Mouse (Mus musculus): ENCODE results near the gene Foxn3. TPM values are rescaled to one million over a fixed set of nuclear protein-coding genes. Genes with fewer than 3 reads are reported as not detected.
A peak's percentile ranks its signal among the peaks of the same experiment; 100 is the strongest.

Gene Foxn3
- 28.0 and 35.7 TPM in 2 replicates for polyA plus RNA-seq (2012; rRNA removed)

DNA sequence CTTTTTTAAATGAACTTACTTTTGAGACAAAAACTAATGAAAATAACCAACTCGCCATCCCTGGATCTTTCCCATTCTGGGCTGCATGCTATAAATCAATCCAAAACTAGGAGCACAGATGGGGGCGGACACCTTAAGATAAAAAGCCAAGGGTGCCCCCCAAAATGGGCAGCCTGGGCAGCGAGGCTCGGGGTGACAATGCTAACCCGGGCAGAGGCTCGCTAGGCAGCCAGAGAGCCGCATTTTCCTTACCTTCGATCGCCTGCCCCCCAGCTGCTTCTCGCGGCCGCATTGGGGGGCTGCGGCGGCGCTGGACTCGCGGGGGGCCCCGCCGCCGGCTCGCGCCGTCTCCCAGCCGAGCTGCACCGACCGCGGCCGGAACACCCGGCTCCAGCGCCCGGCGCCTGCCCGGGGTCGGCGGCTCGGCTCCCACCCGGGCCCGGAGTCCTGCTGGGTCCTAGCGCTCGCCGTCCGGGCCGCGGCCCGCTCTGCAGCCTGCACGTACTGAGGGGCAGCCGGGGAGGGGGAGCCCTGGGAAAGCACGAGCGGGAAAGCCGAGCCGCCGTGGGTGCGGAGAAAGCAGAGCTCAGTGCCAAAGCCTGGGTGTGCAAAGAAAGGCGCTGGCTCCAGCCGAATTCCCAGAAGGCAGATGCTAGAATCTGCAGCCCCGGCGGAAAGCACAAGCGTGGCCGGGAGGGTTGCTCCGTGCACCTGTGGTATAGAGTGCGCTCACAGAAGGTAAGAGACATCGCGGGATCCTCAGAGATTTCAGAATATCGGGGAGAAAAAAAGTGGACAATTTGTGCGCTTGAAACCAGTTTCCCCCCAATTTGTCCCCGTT lies at the start of gene Foxn3:
Gene Foxn3 (minus strand): TSS at position 364 of the 841 bp plus-strand sequence.
- TF ChIP-seq POLR2A (IDR thresholded peaks at IDR 0.05; ENCODE audit: borderline replicate concordance, extremely low read depth, insufficient read depth, insufficient read length, poor library complexity, severe bottlenecking) (peak; percentile 71; the same call in 1 of the 2 replicates), CTCF (IDR thresholded peaks at IDR 0.05; ENCODE audit: borderline replicate concordance, extremely low read depth, insufficient read depth, insufficient read length) (no peak)
- peak; percentile 94 for DNase-seq (ENCODE audit: low read depth)

DNA sequence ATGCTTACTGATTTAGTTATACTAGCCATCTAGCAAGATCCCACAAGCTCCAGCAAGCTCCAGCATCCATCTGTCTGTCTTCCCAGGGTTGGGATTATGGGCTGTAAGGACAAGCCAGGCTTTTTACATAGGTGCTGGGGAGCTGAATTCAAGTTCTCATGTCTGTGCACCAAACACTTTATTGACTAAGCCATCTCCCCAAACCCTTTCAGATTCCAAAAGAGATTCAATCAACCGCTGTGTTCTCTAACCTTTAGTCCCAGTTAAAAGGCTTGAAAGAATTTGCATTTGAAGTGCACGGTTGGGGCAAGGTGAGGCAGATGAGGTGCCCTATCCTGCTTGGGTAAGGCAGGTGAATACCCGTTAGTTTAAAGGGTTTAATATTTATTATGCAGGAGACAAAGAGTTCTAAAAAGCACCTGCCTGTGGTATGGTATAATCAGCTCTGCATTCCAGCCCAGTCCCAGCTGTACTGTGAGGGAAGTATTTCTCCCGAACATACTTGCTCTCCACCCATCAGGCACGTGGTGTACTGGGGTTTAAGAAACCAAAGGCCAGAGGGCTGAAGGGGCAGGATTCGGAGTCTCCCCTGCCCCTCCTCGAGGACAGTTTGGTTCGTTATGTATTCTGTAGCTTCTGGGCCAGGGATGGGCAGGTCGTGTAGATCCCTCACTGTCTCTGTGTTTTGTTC lies 48.9 kb upstream of the Foxn3 start:
- no peak for DNase-seq (ENCODE audit: low read depth)
- TF ChIP-seq POLR2A (IDR thresholded peaks at IDR 0.05; ENCODE audit: borderline replicate concordance, extremely low read depth, insufficient read depth, insufficient read length, poor library complexity, severe bottlenecking): no peak
- TF ChIP-seq CTCF (IDR thresholded peaks at IDR 0.05; ENCODE audit: borderline replicate concordance, extremely low read depth, insufficient read depth, insufficient read length): no peak

DNA sequence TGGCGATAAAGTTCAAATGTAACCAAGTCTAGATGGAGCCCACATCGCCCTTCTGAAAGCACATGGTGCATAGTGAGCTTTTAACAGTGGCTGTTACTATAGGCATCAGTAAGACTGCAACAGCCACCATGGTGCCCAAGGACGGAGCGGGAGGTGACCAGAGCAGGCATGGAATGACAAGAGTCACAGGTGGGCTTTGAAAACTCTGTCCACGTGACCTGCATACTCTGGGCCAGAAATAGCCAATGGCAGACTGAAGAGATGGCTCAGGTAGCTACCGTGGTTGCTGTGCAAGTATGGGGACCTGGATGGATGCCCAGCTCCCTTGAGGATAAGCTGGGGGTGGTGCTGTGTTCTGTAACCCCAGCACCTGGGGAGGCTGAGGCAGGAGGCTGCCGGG lies 47.5 kb upstream of the Foxn3 start:
- TF ChIP-seq POLR2A (IDR thresholded peaks at IDR 0.05; ENCODE audit: borderline replicate concordance, extremely low read depth, insufficient read depth, insufficient read length, poor library complexity, severe bottlenecking): no peak
- TF ChIP-seq CTCF (IDR thresholded peaks at IDR 0.05; ENCODE audit: borderline replicate concordance, extremely low read depth, insufficient read depth, insufficient read length): no peak
- DNase-seq (ENCODE audit: low read depth): no peak

DNA sequence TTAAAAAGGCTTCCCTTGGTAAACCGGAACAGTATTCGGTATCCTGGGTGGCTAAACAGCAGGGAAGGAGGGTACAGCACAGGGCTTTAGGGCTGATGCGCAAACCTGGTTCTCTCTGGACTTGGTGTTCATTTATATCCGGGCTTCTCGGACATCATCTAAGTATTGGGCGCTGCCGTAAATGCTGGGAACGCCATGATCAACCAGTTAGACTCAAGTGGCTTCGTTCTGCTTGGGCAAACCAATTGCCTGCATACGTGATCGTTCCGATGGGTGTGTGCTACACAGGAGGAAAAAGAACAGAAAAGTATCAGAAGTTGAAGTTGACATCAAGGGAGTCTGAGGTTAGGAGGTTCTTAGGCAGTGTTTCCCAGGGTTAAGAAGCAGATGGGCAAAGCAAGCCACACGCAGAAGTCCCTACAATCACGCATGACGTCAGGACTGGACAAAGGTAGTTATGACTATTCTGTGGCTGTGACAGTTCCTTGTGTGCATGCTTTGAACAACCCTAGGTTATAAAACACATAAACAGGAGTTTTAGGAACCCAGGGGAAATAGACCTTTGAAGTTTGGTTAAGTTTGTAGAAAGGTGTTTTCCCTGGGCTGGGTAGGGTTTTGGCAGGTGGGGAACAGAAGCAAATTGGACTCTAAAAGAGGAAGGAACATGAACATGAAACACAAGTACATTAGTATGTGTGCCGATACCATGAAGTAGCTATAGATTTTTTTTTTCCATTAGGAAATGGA lies 46.9 kb upstream of the Foxn3 start:
- DNase-seq (ENCODE audit: low read depth): no peak
- TF ChIP-seq CTCF (IDR thresholded peaks at IDR 0.05; ENCODE audit: borderline replicate concordance, extremely low read depth, insufficient read depth, insufficient read length) (no peak), POLR2A (IDR thresholded peaks at IDR 0.05; ENCODE audit: borderline replicate concordance, extremely low read depth, insufficient read depth, insufficient read length, poor library complexity, severe bottlenecking) (no peak)

DNA sequence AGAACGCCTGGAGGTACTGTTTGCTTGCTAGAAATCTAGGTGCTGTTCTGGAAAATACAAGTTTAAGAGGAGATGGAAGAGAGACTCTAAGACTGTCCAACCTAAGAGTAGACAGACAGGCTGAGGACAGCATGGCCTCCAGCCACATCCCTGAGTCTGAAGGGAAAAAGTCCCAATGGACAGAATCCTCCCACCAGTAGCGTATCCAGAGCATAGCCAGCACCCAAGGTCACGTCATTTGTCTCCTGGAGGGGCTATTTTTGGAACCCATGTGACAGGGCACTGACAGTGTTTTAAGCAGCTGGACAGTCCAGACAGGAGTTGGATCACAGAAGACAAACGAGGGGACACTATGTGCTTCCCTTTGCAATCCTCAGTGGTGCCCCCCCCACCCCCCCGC lies 46.3 kb upstream of the Foxn3 start:
- no peak for DNase-seq (ENCODE audit: low read depth)
- TF ChIP-seq CTCF (IDR thresholded peaks at IDR 0.05; ENCODE audit: borderline replicate concordance, extremely low read depth, insufficient read depth, insufficient read length): no peak
- no peak for TF ChIP-seq POLR2A (IDR thresholded peaks at IDR 0.05; ENCODE audit: borderline replicate concordance, extremely low read depth, insufficient read depth, insufficient read length, poor library complexity, severe bottlenecking)

DNA sequence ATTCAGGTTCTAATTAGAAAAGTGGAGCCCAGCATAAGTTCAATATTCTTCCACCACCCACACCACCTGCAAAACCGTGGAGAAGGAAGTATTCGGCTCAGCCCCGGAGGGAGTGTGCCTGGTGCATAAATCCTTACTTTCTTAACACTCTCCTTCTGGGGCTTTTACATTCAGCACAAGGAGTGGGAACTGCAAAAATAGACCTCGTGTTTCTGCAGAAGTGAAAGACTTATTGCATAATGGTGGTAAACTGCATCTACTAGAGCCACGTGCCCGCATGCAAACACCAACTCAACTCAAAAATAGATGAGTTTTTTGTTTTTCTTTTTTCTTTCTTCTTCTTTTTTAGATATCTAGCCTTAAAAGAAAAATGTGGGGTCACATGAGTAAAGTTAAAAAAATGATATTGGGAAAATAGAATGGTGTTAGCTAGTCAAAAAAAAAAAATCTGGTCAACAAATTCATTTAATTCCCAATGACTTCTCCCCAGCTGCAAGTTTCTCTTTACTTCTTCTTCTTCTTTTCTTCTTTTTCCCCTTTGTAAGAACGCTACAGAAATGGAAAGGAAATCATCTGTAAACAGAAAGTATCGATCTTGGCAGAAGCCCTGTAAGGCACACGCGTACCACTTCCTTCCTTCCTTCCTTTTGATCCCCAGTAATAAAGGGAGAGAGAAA lies 45.0 kb upstream of the Foxn3 start:
- TF ChIP-seq POLR2A (IDR thresholded peaks at IDR 0.05; ENCODE audit: borderline replicate concordance, extremely low read depth, insufficient read depth, insufficient read length, poor library complexity, severe bottlenecking) (no peak), CTCF (IDR thresholded peaks at IDR 0.05; ENCODE audit: borderline replicate concordance, extremely low read depth, insufficient read depth, insufficient read length) (no peak)
- DNase-seq (ENCODE audit: low read depth): no peak

DNA sequence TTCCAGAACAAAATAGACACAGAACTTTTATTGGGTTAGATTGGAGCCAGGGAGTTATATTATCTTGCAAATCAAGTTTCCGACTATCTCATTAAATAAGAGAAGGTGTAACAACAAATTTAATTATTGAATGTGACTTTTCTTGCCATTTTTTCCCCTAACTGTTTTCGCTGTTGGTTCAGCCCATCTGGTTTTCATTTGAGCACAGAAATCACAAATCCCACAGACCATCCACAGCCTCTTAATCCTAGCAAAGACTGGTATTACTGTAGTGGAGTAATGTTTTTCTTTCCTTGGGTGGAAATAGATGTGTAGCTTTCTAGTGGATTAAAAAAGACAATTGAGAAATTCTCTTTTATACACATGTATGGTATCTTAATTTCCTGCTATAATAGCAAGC lies 40.0 kb upstream of the Foxn3 start:
- TF ChIP-seq POLR2A (IDR thresholded peaks at IDR 0.05; ENCODE audit: borderline replicate concordance, extremely low read depth, insufficient read depth, insufficient read length, poor library complexity, severe bottlenecking) (no peak), CTCF (IDR thresholded peaks at IDR 0.05; ENCODE audit: borderline replicate concordance, extremely low read depth, insufficient read depth, insufficient read length) (no peak)
- peak; percentile 29 for DNase-seq (ENCODE audit: low read depth)

DNA sequence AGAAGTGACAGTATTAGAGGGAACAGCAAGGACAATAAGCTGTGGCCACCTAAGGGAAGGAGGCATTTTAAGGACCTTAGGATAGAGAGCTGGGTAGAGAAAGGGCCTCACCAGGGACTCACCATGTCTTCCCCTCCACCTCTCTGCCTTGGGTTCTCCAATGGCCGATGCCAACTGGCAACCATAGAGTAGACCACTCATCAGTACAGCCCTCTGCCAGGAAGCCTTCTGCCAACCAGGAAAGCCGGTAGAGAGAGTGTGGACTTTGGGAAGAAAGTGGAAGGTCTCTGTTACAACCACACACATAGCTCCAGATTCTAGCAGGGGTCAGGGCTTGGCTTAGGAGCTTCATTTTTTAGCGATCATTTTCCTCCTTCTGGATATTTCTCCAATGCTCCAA lies 38.5 kb upstream of the Foxn3 start:
- no peak for TF ChIP-seq CTCF (IDR thresholded peaks at IDR 0.05; ENCODE audit: borderline replicate concordance, extremely low read depth, insufficient read depth, insufficient read length)
- TF ChIP-seq POLR2A (IDR thresholded peaks at IDR 0.05; ENCODE audit: borderline replicate concordance, extremely low read depth, insufficient read depth, insufficient read length, poor library complexity, severe bottlenecking): no peak
- no peak for DNase-seq (ENCODE audit: low read depth)

DNA sequence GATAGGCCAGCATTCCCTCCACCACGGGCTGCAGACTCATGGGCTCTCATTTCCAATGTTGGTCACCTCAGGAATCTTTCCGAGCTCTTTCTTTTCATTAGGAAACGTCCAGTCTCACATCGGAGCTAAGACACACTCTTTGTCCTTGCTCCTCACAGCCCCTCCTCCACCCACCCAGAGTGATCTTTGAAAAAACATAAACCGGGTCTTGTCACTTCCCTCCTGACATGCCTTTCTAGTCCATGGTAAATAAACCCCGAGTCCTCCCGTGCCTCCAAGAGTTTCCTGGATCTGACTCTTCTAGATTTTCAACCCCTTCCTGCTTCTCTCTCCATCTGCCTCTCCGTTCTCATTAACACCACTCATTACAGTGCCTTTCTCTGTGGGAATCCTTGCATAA lies 38.0 kb upstream of the Foxn3 start:
- no peak for DNase-seq (ENCODE audit: low read depth)
- TF ChIP-seq POLR2A (IDR thresholded peaks at IDR 0.05; ENCODE audit: borderline replicate concordance, extremely low read depth, insufficient read depth, insufficient read length, poor library complexity, severe bottlenecking) (no peak), CTCF (IDR thresholded peaks at IDR 0.05; ENCODE audit: borderline replicate concordance, extremely low read depth, insufficient read depth, insufficient read length) (no peak)

DNA sequence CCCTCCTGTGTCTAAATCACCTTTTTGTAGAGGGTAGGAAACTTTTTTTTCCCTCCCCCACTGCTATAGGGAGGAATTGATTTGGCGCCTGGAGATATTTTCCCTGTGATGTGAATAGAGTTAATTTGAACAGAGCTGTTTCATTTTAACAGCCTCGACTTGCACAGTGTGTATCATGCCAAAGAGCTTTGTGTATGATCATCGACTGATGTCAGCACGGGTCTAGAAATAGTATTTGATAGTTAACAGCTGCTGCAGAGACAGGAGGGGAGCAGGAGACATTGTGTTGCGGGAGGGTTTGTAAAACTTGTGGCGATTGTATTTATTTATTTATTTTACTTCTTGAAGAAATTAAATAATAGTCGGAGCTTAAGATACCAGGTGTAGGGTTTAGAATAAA lies 36.2 kb upstream of the Foxn3 start:
- TF ChIP-seq POLR2A (IDR thresholded peaks at IDR 0.05; ENCODE audit: borderline replicate concordance, extremely low read depth, insufficient read depth, insufficient read length, poor library complexity, severe bottlenecking): no peak
- TF ChIP-seq CTCF (IDR thresholded peaks at IDR 0.05; ENCODE audit: borderline replicate concordance, extremely low read depth, insufficient read depth, insufficient read length): no peak

DNA sequence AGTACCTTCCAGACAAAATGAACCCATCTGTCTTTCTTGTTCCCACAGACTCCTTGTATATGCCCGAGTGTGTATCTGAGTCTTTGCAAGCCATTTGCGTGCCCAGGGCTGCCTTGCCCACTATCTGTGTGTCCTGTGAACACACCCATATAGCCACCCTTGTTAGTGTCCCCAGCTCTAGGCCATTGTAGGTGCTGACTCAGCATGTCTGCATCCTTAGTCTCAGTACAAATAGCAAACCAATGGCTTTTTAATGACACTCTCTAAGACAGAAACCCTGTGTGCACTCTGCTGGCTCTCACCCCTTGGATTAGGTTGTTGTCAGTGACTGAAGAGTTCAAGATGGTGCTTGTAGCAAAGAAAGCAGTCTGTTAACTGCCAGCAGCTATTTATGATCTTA lies 33.0 kb upstream of the Foxn3 start:
- no peak for DNase-seq (ENCODE audit: low read depth)
- TF ChIP-seq CTCF (IDR thresholded peaks at IDR 0.05; ENCODE audit: borderline replicate concordance, extremely low read depth, insufficient read depth, insufficient read length): no peak
- no peak for TF ChIP-seq POLR2A (IDR thresholded peaks at IDR 0.05; ENCODE audit: borderline replicate concordance, extremely low read depth, insufficient read depth, insufficient read length, poor library complexity, severe bottlenecking)

More for the DNA sequence above, 36.2 kb upstream of the Foxn3 start:
- DNase-seq (ENCODE audit: low read depth): peak; percentile 53
